Mouse (Mus musculus) kidney, embryonic 14.5 days (tissue): ENCODE results near the gene Fam161a. TPM values are rescaled to one million over a fixed set of nuclear protein-coding genes. Genes with fewer than 3 reads are reported as not detected.

ENCODE experiments used
- polyA plus RNA-seq: library from polyadenylated mRNA; unstranded; fragments of >200 nt; fragmentation: Nextera tagmentation; extraction: Ambion mirVana; gene quantifications from 2 replicates; pipeline ENCODE4 v1.2.1, GENCODE M21; 2014

Fam161a gene
- polyA plus RNA-seq, 1 experiment from 2014 or later = 2.3 TPM

Other genes starting within 250 kb of the Fam161a start
- 4.6 and 9.1 TPM in 2 replicates for gene B3gnt2, start 146.6 kb upstream of the Fam161a start, polyA plus RNA-seq
- 2.3 and 3.0 TPM in 2 replicates for gene Zrsr1, start 35.5 kb upstream of the Fam161a start, polyA plus RNA-seq
- gene Gm28048, start 25.4 kb upstream of the Fam161a start, polyA plus RNA-seq = 13.7 and 19.7 TPM in 2 replicates
- gene Commd1, start 25.1 kb upstream of the Fam161a start, polyA plus RNA-seq = 398 and 493 TPM in 2 replicates
- 303 and 365 TPM in 2 replicates for gene Cct4, start 17.0 kb upstream of the Fam161a start, polyA plus RNA-seq
- gene Xpo1, start 248.5 kb downstream of the Fam161a start, polyA plus RNA-seq = 77.9 and 149 TPM in 2 replicates